Mouse (Mus musculus) small intestine, adult 2 months (tissue): ENCODE data around the gene Garnl3.

Experiments used
- CTCF ChIP-seq: fragments of 200-500 bp; IDR thresholded peaks from 2 replicates; pipeline ENCODE4 v1.5.1; 2012; ENCODE audit warnings: low read depth, mild to moderate bottlenecking, control low read depth, inconsistent platforms, low read length, moderate library complexity, mixed read lengths; ENCODE audit not compliant: insufficient replicate concordance, insufficient read length; ENCODE audit errors: extremely low read depth
- POLR2A ChIP-seq: fragments of 200-500 bp; IDR thresholded peaks from 2 replicates; pipeline ENCODE4 v1.6.1; 2012; ENCODE audit warnings: low read depth, mild to moderate bottlenecking, control low read depth, inconsistent platforms, low read length, moderate library complexity

- TF ChIP-seq CTCF (no peak), POLR2A (no peak)
Measured at GRCm38 (mm10) chr2:33025040-33025439, 106.4 kb downstream of the Garnl3 start.
